Mouse (Mus musculus) embryo, embryonic 10.5 days (tissue): ENCODE measurements at regions not wholly inside any gene's neighbourhood (a gene's known extent, or its start where the extent isn't known, plus 50 kb on each side); places are given as distances from the start of the nearest gene placed in this dataset.

ENCODE experiments used
- DNase-seq: peaks from one replicate; pipeline ENCODE4 v3.0.0-alpha.2; 2015; ENCODE audit warnings: low spot score

GRCm38 (mm10) chr19:60408436-60408835 is 59.7 kb downstream of the Prlhr start:
- no peak for DNase-seq

- no peak for DNase-seq
Measured at GRCm38 (mm10) chr19:60399425-60399824, 68.7 kb downstream of the Prlhr start.

- no peak for DNase-seq
Measured at GRCm38 (mm10) chr19:60397666-60398065, 70.4 kb downstream of the Prlhr start.

- no peak for DNase-seq
Measured at GRCm38 (mm10) chr19:60396604-60397003, 71.5 kb downstream of the Prlhr start.

- DNase-seq = no peak
Measured at GRCm38 (mm10) chr19:60386563-60387241, 81.4 kb downstream of the Prlhr start.

- no peak for DNase-seq
Measured at GRCm38 (mm10) chr19:60384721-60385120, 83.4 kb downstream of the Prlhr start.

GRCm38 (mm10) chr19:60382661-60383060 is 85.4 kb downstream of the Prlhr start:
- peak; percentile 23 for DNase-seq

GRCm38 (mm10) chr19:60379030-60379605 is 89.0 kb downstream of the Prlhr start:
- no peak for DNase-seq

- no peak for DNase-seq
Measured at GRCm38 (mm10) chr19:60363988-60364599, 104.0 kb downstream of the Prlhr start.

GRCm38 (mm10) chr19:60344911-60345310 is 118.4 kb upstream of the Fam204a start:
- DNase-seq = no peak

- DNase-seq = peak; percentile 90
Measured at GRCm38 (mm10) chr19:60341485-60341884, 115.0 kb upstream of the Fam204a start.

GRCm38 (mm10) chr19:60340234-60340633 is 113.7 kb upstream of the Fam204a start:
- DNase-seq = peak; percentile 49

- peak; percentile 49 for DNase-seq
Measured at GRCm38 (mm10) chr19:60334521-60334920, 108.0 kb upstream of the Fam204a start.

- DNase-seq = no peak
Measured at GRCm38 (mm10) chr19:60328295-60328694, 101.8 kb upstream of the Fam204a start.

GRCm38 (mm10) chr19:60325612-60326011 is 99.1 kb upstream of the Fam204a start:
- no peak for DNase-seq

- DNase-seq = no peak
Measured at GRCm38 (mm10) chr19:60325112-60325511, 98.6 kb upstream of the Fam204a start.

- DNase-seq = peak; percentile 90
Measured at GRCm38 (mm10) chr19:60310591-60310990, 84.1 kb upstream of the Fam204a start.

GRCm38 (mm10) chr19:60302371-60302770 is 75.9 kb upstream of the Fam204a start:
- no peak for DNase-seq

GRCm38 (mm10) chr19:60300891-60301290 is 74.4 kb upstream of the Fam204a start:
- DNase-seq = no peak

- DNase-seq = no peak
Measured at GRCm38 (mm10) chr19:60290244-60290643, 63.7 kb upstream of the Fam204a start.

- no peak for DNase-seq
Measured at GRCm38 (mm10) chr19:60286810-60287396, 60.4 kb upstream of the Fam204a start.

- DNase-seq = no peak
Measured at GRCm38 (mm10) chr19:60284901-60285300, 58.4 kb upstream of the Fam204a start.
